Mouse (Mus musculus): ENCODE measurements at regions not wholly inside any gene's neighbourhood (a gene's known extent, or its start where the extent isn't known, plus 50 kb on each side); places are given as distances from the start of the nearest gene placed in this dataset.

GRCm38 (mm10) chr4:71517921-71518404 lies 239.8 kb downstream of the Gm11232 start:
- no peak for TF ChIP-seq CTCF (IDR thresholded peaks at IDR 0.05; ENCODE audit: low read depth, low read length)
- no peak for TF ChIP-seq POLR2A (IDR thresholded peaks at IDR 0.05; ENCODE audit: extremely low read depth, insufficient read depth, low read length)
